Mouse (Mus musculus): ENCODE results near the gene Elane. TPM values are rescaled to one million over a fixed set of nuclear protein-coding genes. Genes with fewer than 3 reads are reported as not detected.

The Elane gene
- total RNA-seq, 2 experiments from 2014 or later = not detected

DNA sequence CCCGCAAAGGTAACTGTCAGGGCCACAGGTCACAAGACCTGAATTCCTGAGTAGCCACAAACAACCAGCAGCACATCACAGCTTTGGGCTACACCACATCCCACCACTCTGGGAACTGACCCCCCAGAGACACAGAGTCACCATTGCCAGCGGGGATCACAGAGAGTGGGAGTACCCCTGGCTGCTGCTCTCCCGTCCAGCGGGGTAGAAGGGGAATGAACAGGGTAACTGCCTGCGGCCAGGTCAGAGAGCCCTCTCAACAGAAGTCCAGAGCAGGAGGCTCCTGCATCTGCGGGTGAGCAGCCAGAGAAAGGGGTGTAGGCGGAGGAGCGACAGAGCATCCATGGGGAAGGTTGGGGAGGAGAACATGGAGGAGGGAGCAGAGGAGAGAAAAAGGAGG is 30.0 kb downstream of the Elane start:
- no peak for DNase-seq

DNA sequence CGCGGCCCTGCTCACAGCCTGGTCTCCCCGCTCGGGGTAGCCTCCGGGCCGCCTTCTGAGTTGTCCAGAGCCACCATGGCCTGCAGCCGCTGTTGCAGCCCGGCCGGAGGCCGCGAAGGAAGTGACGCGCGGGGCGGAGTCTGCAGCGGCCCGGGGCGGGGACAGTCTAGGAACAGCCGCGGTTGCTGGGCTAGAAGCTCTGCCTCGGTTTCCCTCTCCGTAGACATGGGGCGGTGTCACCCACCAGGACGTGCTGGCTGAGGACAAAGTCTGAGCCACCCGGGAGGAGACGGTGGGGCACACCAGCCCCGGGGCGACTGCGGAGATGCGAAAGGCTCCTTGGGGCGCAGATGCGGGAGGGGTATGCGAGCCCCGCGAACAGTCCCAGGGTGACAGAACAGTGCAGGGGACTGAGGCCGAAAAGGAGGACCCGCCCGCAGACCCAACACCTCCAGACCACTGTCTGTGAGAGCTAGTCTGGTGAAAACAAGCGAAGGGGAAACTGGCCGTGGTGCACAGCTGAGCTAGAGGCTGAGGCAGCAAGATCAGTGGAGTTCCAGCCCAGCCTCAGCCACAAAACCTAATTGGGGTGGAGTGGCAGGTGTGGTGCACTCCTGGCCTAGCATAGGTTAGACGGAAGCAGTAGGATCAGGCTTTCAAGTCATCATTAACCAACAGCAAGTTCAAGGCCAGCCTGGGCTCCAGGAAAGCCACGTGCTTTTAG is 30.9 kb downstream of the Elane start, which contains the start of gene Kiss1r:
Gene Kiss1r (plus strand): TSS at position 164 of the 724 bp plus-strand sequence.
- DNase-seq = peak; percentile 85 to 87

DNA sequence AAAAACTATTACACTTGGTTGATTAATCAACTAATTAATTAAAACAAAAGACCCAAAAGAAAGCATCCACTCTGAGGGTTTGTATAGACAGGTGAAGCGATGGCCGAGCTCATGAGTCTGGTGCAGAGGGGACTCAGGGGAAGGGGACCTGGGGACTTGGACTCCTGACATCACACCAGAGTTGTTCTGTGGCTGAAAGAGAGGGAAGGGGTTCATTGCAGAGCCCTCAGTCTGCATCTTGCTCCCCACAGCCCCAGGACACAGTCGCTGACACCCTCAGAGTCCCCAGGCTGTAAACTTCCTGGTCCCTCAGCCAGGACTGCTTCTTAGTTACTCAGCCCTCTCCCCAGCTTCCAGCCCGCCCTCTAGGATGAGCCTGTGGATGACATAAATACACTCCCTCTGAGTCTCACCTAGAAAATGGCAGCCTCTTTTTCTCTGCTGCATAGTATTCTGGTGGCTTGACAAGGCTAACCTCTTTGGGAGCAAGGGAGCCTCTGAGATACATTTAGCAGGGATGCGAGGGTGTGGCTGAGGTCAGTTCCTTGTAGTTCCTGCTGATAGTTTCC is 31.6 kb downstream of the Elane start:
- no peak for DNase-seq

DNA sequence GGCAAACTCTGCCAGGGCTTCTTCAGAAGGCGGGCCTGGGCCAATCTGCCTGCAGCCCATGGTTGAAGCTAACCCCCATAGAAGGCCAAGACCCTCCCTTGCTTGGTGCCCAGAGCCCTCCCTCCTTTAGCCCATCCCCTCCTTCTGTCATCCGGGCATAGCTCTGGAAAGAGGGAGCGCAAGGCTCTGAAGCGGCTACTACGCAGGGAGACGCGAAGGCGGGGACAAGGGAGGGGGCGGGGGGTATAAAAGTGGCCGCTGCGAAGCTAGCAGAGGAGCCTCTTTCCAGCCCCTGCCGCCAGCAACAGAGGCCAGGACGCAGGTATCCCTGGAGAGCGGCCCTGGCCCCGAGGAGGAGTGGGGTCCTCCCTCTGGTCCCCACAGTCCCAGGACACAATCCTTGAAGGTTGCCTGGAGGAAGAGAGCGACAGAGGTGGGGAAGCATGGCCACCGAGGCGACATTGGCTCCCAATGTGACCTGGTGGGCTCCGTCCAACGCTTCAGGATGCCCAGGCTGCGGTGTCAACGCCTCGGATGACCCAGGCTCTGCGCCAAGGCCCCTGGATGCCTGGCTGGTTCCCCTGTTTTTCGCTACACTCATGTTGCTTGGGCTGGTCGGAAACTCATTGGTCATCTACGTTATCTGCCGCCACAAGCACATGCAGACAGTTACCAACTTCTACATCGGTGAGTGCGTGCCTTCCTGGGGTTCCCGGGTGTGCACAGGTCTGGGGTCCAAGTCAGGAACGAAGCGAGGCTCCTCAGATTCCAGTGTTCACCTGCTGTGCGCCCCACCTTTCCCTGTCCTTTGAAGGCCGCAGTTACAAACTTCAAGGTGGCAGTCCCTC is 32.4 kb downstream of the Elane start:
- no peak for DNase-seq

DNA sequence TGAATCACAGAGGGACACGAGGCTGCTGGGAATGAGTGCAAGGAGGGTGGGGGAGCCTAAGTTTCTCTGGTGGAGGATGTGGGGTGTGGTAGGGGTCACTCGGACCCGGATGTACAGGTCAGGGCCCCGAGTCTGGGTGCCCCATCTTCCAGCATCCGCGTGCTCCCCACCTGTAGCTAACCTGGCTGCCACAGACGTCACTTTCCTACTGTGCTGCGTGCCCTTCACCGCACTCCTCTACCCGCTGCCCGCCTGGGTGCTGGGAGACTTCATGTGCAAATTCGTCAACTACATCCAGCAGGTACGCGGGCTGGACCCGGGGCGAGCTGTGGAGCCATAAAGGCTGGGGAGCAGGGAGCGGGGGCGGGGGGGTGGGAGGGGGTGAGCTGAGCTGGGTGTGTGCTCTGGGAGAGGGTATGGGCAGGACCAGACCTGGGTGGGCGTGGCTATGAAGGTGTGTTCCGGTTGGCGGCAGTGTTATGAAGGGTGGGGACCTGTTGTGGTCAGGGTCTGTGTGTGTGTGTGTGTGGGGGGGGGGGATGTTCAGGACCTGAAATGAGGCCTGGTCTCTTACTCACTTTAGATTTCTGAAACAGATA is 33.3 kb downstream of the Elane start:
- DNase-seq = no peak

DNA sequence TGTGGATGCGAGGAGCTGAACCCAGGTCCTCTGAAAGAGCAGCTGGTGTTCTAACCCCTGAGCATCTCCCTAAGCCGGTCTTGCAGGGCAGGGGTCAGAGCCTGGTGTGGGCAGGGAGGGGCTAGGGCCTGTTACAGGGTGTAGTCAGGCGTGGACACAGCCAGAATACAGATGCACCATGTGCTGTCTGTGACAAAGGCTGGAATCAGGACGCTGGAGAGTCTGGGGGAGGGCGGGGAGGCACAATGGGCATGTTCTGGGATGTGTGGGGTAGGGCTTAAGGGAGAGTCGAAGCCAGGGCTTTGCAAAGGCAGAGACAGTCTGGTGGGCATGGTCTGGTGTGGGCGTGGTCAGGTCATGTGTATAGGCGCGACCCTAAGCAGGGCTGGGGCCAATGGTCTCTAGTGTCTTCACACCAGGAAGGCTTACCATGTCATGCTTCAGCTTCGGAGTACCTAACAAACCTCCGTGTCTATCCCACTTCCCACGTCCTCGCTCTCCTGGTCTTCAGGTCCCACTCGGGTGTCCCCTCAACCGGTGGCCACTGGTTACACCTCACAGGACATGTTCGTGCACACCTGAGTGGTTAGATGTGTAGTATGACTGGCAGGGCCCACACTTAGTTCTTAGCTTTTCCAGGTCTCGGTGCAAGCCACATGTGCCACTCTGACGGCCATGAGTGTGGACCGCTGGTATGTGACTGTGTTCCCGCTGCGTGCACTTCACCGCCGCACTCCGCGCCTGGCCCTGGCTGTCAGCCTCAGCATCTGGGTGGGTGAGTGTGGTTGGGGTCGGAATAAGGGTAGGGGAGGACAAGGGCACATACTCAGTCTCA is 34.2 kb downstream of the Elane start:
- no peak for DNase-seq

DNA sequence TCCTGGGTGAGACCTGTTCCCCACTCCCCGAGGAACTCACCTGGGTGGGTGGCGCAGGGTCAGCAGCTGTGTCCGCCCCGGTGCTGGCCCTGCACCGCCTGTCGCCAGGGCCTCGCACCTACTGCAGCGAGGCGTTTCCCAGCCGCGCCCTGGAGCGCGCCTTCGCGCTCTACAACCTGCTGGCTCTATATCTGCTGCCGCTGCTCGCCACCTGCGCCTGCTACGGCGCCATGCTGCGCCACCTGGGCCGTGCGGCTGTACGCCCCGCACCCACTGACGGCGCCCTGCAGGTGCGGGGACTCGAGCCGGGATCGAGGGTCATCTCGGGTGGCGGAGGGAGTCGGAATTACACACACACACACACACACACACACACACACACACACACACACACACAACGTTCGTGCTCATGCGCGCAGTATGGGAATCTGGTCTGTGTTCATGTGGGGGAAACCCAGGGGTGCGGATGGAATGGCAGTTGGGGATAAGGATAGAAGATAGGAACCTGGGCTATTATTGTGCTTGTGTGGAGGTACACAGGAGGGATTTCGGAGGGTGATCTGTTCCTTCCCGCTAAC is 35.0 kb downstream of the Elane start, which contains the start of gene R3hdm4:
Gene R3hdm4 (minus strand): TSS at position 251 of the 578 bp plus-strand sequence.
- no peak for DNase-seq

DNA sequence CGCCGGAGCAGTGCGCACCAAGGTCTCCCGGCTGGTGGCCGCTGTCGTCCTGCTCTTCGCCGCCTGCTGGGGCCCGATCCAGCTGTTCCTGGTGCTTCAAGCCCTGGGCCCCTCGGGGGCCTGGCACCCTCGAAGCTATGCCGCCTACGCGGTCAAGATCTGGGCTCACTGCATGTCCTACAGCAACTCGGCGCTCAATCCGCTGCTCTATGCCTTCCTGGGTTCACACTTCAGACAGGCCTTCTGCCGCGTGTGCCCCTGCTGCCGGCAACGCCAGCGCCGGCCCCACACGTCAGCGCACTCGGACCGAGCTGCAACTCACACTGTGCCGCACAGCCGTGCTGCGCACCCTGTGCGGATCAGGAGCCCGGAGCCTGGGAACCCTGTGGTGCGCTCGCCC is 35.5 kb downstream of the Elane start:
- DNase-seq = no peak

DNA sequence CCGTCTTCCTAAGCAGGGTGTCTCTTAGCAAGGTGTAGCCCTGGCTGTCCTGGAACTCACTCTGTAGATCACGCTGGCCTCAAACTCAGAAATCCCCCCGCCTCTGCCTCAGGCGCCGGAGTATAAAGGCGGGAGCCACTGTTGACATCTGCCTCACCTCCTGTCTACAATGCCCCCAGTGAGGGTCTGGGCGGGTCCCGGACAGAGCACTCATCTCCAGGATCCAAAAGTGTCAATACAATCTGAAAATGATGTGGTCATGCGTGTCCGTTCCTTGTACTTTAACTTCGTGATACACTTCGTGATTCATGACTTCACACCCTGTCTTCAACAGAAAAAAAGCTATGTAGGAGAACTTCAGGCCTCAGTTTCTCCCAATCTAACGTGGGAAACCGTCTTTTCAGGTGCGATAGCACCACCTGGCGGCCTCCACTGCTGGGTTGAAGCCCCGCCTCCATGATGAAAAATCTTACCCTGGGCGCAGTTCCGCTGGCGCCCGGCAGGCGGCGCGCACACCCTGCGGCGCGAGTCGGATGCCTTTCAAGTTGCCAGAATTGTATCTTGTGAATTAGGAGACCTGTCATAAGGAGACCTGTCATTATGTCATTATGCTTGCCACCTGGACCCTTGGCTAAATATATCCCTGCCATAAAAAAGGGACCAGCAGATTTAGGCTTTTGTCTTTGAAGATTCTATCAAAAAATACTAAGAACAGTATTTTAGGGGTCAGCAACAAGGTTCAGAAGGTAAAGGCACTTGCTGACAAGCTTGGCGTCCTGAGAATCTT is 39.1 kb downstream of the Elane start:
- DNase-seq = peak; percentile 93

DNA sequence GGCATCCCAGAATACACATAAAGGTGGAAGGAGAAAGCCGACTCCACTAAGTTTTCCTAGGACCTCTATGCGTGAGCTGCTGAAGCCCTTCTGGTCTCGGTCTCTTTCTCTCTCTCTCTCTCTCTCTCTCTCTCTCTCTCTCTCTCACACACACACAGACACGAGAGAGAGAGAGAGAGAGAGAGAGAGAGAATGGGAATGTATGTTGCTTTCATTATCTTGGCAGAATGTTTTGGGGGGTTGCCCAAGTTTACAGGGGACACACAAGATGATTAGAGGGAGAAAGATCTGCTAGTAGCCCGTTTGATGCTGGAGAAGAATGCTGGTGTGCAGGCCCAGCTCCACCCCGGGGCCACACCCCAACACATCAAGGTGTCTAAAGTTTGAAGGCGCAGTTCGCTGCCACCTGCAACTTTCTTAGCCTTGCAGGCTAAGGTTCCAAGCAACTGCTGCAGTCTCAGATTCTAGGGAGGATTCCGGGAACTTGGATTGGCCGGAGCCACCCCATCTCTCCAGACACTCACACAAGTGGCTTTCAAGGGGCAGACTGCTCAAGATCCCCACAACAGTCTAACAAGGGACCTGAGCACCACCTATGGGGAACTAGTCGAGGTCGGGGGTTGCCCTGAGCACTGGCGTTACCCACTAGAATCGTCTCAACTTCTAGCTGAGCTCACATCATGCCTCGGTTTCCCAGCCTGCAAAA is 39.9 kb downstream of the Elane start:
- DNase-seq = no peak

DNA sequence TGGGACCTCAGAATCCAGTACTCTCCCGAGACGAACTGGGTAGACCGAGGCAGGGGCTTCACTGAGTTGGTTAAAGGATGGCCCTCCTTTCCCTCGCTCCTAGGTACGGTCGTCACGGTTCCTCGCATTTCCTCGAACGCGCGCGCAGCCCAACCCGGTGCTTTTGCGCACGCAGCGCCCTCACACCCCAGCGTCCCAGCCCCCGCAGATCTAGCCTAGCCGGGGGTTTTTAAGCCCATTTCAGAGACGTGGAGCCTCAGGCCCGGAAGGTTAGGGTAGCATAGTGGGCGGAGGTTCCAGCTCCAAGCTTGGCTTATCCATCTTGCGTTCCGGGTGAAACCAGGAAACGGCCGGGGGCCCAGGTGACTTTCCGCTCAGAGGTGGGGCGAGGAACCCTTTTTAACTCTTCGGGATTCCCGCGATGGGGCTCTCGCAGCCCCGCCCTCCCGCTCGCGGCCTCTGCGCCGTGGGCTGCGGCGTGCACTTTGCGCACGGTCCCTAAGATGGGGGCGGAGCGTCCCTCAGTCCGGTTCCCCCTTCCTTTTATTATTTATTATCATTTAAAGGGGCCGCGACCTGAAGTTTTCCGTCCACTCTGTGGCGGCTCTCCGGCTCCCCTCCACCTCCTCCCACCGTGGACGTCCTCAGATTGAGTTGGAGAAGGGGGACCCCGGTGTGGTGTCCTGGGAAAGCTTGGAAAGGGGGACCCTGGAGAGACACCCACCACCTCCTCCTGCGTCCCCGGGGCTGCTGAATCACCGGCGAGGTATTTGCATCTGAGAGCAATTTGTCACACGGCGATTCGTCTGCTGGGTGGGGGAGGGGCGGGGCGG is 40.7 kb downstream of the Elane start, which contains the start of gene Arid3a:
Gene Arid3a (plus strand): TSS at position 553 of the 833 bp plus-strand sequence.
- peak; percentile 87 to 89 for DNase-seq

DNA sequence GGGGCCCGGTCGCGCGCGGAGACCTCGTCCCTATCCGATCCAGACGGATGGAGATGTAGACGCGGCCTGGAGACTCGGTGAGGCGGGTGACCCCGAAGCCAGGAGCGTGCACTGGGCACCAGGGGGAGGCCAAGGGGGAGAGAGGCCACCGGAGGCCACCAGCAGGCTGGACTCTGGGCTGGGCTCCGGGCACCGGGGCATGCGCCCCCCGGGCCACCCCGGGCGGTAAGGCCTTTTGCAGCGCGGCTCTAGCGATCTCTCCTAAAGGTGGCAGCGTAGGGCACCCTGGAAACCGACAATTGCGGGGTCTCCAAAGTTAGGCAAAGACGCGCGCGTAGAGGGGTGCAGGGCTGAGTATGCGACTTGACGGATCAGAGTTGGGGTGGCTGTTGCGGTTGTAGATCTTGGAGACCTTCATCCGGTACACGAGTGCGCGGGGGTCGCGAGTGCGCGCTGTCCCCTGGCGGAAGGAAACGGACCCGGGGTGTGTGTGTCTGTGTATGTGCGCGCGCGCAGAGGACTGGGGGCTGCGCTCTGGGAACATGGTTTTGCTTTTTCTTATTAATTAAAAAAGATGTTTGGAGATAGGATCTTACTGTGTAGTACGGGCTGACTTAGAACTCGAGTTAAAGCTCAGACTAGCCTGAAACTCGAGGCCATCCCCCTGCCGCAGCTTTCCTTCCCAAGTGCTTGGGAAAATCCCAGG is 41.4 kb downstream of the Elane start:
- peak; percentile 50 to 58 for DNase-seq

DNA sequence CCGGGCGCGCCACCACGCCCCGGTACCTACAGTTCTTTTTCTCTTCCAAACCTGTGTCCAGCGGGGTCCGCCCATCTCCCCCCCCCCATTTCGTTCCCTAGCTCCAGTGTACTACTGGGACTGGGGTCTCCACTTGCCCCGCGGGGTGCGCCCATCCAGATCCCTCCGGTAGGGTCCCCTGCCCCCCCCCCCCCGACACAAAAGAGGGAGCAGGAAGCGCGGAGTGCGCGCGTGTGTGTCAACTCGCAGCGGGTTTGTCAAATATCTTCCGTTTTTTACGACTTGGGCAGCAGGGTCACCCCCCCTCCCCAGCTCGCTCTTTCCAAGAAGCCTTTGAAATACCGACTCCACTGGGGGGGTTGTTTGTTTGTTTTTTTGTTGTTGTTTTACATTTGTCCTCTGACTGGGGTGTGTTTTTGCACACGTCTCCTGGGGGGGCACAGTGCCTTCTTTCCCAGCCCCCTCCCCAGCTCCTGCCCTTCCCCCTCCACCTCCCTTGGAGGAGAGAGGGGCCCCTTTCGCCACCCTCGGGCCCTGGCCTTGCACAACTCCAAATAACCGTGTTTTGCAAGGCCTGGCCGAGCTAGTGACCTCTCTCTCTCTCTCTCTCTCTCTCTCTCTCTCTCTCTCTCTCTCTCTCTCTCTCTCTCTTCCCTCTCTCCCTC is 42.1 kb downstream of the Elane start:
- no peak for DNase-seq

DNA sequence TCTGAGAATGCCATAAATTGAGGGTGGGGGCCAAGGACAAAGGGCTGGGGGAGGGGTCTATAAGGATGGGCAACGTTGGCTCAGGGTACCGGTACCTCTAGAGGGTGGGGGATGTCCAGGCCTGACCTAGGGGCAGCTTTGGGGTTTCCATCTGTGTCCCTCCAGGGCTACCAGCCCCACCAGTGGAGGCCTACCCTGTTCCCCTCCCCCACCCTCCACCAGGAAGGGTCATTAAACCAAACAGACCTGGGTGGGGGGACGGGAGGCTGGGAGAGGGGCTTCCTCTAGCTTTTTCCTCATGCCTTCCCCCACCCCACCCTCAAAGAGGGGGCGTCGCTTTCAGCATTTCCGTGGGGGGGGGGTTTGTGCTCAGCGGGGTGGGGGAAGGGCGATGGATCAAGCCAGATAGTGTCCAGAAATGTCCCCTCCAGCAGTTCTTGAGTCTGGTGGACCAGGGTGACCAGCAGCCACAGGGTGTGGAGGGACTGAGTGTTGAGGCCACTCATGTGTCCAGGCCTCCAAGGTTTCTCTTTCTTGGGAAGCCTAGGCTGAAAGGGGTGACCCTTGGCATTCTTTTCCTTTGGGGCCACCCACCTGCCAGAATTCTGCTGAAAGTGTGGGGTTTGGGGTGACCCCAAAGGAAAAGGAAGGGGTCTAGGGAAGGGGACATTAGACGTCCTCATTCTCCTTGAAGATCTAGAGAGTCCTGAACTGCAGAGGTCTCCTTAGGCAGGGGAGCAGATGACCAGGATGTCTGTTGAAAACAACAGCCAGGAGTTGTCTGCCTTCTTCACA is 43.1 kb downstream of the Elane start:
- no peak for DNase-seq

DNA sequence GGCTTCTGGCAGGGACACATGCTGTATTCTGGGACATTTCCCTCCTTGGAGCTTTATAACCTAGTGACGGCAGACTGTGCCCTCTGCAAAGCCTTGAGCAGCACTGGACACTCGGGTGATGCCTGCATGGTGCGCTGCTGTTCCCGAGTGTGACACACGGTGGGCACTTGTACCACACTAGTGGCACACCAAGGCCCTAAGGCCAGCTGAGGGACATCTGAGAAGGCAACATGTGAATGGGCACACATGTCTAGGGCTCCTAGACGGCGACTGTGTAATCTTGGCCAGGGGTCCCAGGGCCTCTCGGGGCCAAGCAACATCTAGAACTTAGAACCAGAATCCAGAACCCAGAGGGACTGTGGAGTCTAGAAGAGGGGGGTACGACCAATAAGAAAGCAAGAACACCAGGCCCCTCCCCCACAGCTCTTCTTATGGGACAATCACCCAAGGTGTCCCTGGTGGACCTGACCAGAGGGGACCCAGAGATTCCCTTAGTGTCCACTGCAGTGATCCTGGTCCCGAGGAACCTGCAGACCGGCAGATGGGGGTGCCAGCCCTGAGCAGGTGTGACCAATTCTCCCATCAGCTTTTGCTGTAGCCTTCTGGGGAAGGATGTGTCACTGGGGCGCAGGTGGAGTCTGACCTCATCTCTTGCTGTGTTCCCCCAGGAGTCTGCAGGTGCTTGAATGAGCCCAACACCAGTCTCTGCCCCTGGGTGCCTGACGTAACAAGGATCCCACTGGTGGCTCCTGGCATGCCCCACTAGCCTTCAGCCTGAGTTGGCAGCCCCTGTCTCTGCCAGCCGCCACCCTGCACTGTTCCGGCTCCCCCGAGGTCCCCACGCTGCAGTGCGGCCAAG is 44.1 kb downstream of the Elane start:
- DNase-seq = no peak

DNA sequence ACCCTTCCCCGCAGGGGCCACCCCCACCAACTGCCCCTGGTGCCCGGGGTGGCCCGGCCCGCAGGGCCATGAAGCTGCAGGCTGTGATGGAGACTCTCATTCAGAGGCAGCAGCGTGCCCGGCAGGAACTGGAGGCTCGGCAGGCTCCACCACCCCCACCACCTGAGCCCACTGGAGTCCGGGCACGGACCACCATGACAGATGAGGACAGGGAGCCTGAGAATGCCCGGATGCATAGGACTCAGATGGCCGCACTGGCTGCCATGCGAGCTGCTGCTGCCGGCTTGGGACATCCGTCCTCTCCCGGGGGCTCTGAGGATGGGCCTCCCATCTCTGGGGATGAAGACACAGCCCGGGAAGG is 44.8 kb downstream of the Elane start:
- DNase-seq = no peak
